Comparison of ENCODE assay signal across 8 mouse cellular contexts in genomic region chr11:100545746-100546085, GRCm38 (mm10). TPM values are rescaled to one million over a fixed set of nuclear protein-coding genes. Genes with fewer than 3 reads are reported as not detected.
A peak's percentile ranks its signal among the peaks of the same experiment; 100 is the strongest.
DNase-seq lines count a peak whose midpoint lies in the region; ATAC-seq and TF ChIP-seq lines count a peak whose summit lies in the region.

No protein-coding gene starts in this region.

- no peaks in the 10 kb centered on the region for H3K9me3 ChIP-seq in erythroblast, embryonic 14.5 days (ENCODE audit: control insufficient read depth, low read length)
- H3K9me3 ChIP-seq in liver, embryonic 12.5 days (replicated peaks): no peaks in the 10 kb centered on the region
- H3K9me3 ChIP-seq in stomach, embryonic 15.5 days: no peaks in the 10 kb centered on the region

- no peak for ATAC-seq in erythroblast, adult 5-6 weeks (replicated peaks; ENCODE audit: low FRiP score, poor library complexity, severe bottlenecking)
- ATAC-seq in liver, embryonic 12.5 days: peak; percentile 29
- ATAC-seq in stomach, embryonic 15.5 days (ENCODE audit: insufficient read depth, low FRiP score, low read depth): peak; percentile 2; the same call in 1 of the 2 replicates

- peaks cover 19% of the 10 kb centered on the region for H3K4me1 ChIP-seq in erythroblast, embryonic 14.5 days (ENCODE audit: control insufficient read depth)
- H3K4me1 ChIP-seq in spleen, adult 2 months (ENCODE audit: control insufficient read depth, insufficient read depth, insufficient read length): peaks cover 9% of the 10 kb centered on the region
- H3K4me1 ChIP-seq in liver, embryonic 12.5 days: peaks cover 42% of the 10 kb centered on the region
- H3K4me1 ChIP-seq in stomach, embryonic 15.5 days: peaks cover 5% of the 10 kb centered on the region; the same call in 1 of the 2 replicates

- no peak for TF ChIP-seq CTCF in spleen, adult 2 months (IDR thresholded peaks at IDR 0.05; ENCODE audit: extremely low read depth, insufficient read depth, insufficient read length, insufficient replicate concordance)

- peak overlapping the region; percentile 79 for H3K4me2 ChIP-seq in liver, embryonic 12.5 days
- H3K4me2 ChIP-seq in stomach, embryonic 15.5 days: peak overlapping the region; percentile 80

- peak overlapping the region; percentile 69 for H3K4me3 ChIP-seq in erythroblast, embryonic 14.5 days (replicated peaks)
- H3K4me3 ChIP-seq in spleen, adult 2 months (ENCODE audit: extremely low read depth, insufficient read depth, insufficient read length): peak overlapping the region; percentile 52; the same call in 1 of the 2 replicates
- peak overlapping the region; percentile 60 for H3K4me3 ChIP-seq in liver, embryonic 12.5 days
- H3K4me3 ChIP-seq in stomach, embryonic 15.5 days (replicated peaks): peak overlapping the region; percentile 49

- WGBS in spleen, adult 2 months: 27% methylated on average over 7 of the region's 7 CpGs
- WGBS in liver, embryonic 12.5 days (ENCODE audit: insufficient replicate concordance): 25% methylated on average over 7 of the region's 7 CpGs
- 27% methylated on average over 7 of the region's 7 CpGs for WGBS in stomach, embryonic 15.5 days

- TF ChIP-seq POLR2A in spleen, adult 2 months (IDR thresholded peaks at IDR 0.05; ENCODE audit: low read depth, low read length): no peak

- no peaks in the 10 kb centered on the region for H3K36me3 ChIP-seq in erythroblast, embryonic 14.5 days (ENCODE audit: control insufficient read depth)
- H3K36me3 ChIP-seq in spleen, adult 2 months (ENCODE audit: control insufficient read depth, insufficient read depth, low read length): no peaks in the 10 kb centered on the region
- H3K36me3 ChIP-seq in liver, embryonic 12.5 days: no peaks in the 10 kb centered on the region
- H3K36me3 ChIP-seq in stomach, embryonic 15.5 days: no peaks in the 10 kb centered on the region

- peaks cover 2% of the 10 kb centered on the region; the same call in 1 of the 2 replicates for H3K27me3 ChIP-seq in erythroblast, embryonic 14.5 days (ENCODE audit: control insufficient read depth)
- H3K27me3 ChIP-seq in spleen, adult 2 months (ENCODE audit: control insufficient read depth, insufficient read depth, low read length): no peaks in the 10 kb centered on the region
- 0 out of 2 replicates have a peak, but pooled peaks cover 6% of the 10 kb centered on the region for H3K27me3 ChIP-seq in liver, embryonic 12.5 days (replicated peaks)
- no peaks in the 10 kb centered on the region for H3K27me3 ChIP-seq in stomach, embryonic 15.5 days (replicated peaks)

- peak overlapping the region; percentile 60 for H3K9ac ChIP-seq in liver, embryonic 12.5 days
- H3K9ac ChIP-seq in stomach, embryonic 15.5 days: peak overlapping the region; percentile 17; the same call in 1 of the 2 replicates

- DNase-seq in spleen, adult 2 months (ENCODE audit: low read depth in 1 of 2, low spot score in 2 of 2): no peak
- DNase-seq in spleen, postnatal 36 days (ENCODE audit: low spot score in 2 of 2): no peak
- no peak for DNase-seq in layer of hippocampus, adult 8-10 months (ENCODE audit: low spot score in 2 of 2)
- no peak for DNase-seq in right cerebral cortex, postnatal 14 days

- no peak overlapping the region for H3K27ac ChIP-seq in spleen, adult 2 months (ENCODE audit: insufficient read depth, low read length)
- peak overlapping the region; percentile 43; the same call in 1 of the 2 replicates for H3K27ac ChIP-seq in liver, embryonic 12.5 days
- no peak overlapping the region; the same call in 1 of the 2 replicates for H3K27ac ChIP-seq in stomach, embryonic 15.5 days

RNA-seq across cellular contexts. Expression of gene Ttc25, which starts 0.3 kb away (rescaled TPM):
- polyA plus RNA-seq in erythroblast, embryonic 14.5 days (2012): 0.01 TPM in 1 of 2 replicates, not detected in the other
- not detected in 2 replicates for total RNA-seq in erythroblast, adult 5-6 weeks (2015; ENCODE audit: low replicate concordance)
- total RNA-seq in erythroblast, adult 5-6 weeks (2017; ENCODE audit: low replicate concordance): not detected in 2 replicates
- 0.04 and 0.07 TPM in 2 replicates for polyA plus RNA-seq in spleen, adult 2 months (2012; rRNA removed)
- polyA plus RNA-seq in liver, embryonic 12.5 days (2016; fragmentation: Nextera tagmentation; extraction: Ambion mirVana): 0.10 and 0.14 TPM in 2 replicates
- 0.24 and 0.37 TPM in 2 replicates for polyA plus RNA-seq in stomach, embryonic 15.5 days (2015; fragmentation: Nextera tagmentation; extraction: Ambion mirVana)
- total RNA-seq in layer of hippocampus, adult 8-10 months (2022): 1 to 10 TPM in 3 of 4 experiments, under 1 TPM in 1; 0.71 to 1.9 (median 1.6) TPM

RNA-seq across cellular contexts. Expression of gene Acly, which starts 17.9 kb away (rescaled TPM):
- polyA plus RNA-seq in erythroblast, embryonic 14.5 days (2012): 0.46 and 1.1 TPM in 2 replicates
- total RNA-seq in erythroblast, adult 5-6 weeks (2015; ENCODE audit: low replicate concordance): 29.0 and 34.4 TPM in 2 replicates
- 16.2 and 28.4 TPM in 2 replicates for total RNA-seq in erythroblast, adult 5-6 weeks (2017; ENCODE audit: low replicate concordance)
- 57.4 and 58.6 TPM in 2 replicates for polyA plus RNA-seq in spleen, adult 2 months (2012; rRNA removed)
- 135 and 136 TPM in 2 replicates for polyA plus RNA-seq in liver, embryonic 12.5 days (2016; fragmentation: Nextera tagmentation; extraction: Ambion mirVana)
- polyA plus RNA-seq in stomach, embryonic 15.5 days (2015; fragmentation: Nextera tagmentation; extraction: Ambion mirVana): 153 and 180 TPM in 2 replicates
- total RNA-seq in layer of hippocampus, adult 8-10 months (2022): 100 to 1,000 TPM; 121 to 136 (median 128) TPM

RNA-seq across cellular contexts. Expression of gene Cnp, which starts 29.0 kb away (rescaled TPM):
- 0.09 and 0.11 TPM in 2 replicates for polyA plus RNA-seq in erythroblast, embryonic 14.5 days (2012)
- 1.5 and 1.9 TPM in 2 replicates for total RNA-seq in erythroblast, adult 5-6 weeks (2015; ENCODE audit: low replicate concordance)
- total RNA-seq in erythroblast, adult 5-6 weeks (2017; ENCODE audit: low replicate concordance): 4.3 and 4.5 TPM in 2 replicates
- polyA plus RNA-seq in spleen, adult 2 months (2012; rRNA removed): 97.4 and 120 TPM in 2 replicates
- 12.9 and 15.1 TPM in 2 replicates for polyA plus RNA-seq in liver, embryonic 12.5 days (2016; fragmentation: Nextera tagmentation; extraction: Ambion mirVana)
- polyA plus RNA-seq in stomach, embryonic 15.5 days (2015; fragmentation: Nextera tagmentation; extraction: Ambion mirVana): 35.3 and 42.7 TPM in 2 replicates
- total RNA-seq in layer of hippocampus, adult 8-10 months (2022): 100 to 1,000 TPM; 162 to 216 (median 203) TPM

Comparison
In these comparisons a context has a peak if more than half of its experiments do, and no peak if none do; other contexts are left out.
1. RNA of gene Acly, which starts 17.9 kb away (polyA plus RNA-seq): 153 to 180 TPM in stomach, embryonic 15.5 days, 135 to 136 TPM in liver, embryonic 12.5 days and 57.4 to 58.6 TPM in spleen, adult 2 months; 0.46 to 1.1 TPM in erythroblast, embryonic 14.5 days; every median in the first group is over 10 times any median in the second.
2. RNA of gene Cnp, which starts 29.0 kb away (polyA plus RNA-seq): 97.4 to 120 TPM in spleen, adult 2 months, 35.3 to 42.7 TPM in stomach, embryonic 15.5 days and 12.9 to 15.1 TPM in liver, embryonic 12.5 days; 0.09 to 0.11 TPM in erythroblast, embryonic 14.5 days; every median in the first group is over 10 times any median in the second.
3. Peak in every context shown above with its lines, with median percentiles within 50 percentile points of each other: H3K4me3 ChIP-seq.